ENCODE assay signal across 7 mouse cellular contexts in the genomic region with DNA sequence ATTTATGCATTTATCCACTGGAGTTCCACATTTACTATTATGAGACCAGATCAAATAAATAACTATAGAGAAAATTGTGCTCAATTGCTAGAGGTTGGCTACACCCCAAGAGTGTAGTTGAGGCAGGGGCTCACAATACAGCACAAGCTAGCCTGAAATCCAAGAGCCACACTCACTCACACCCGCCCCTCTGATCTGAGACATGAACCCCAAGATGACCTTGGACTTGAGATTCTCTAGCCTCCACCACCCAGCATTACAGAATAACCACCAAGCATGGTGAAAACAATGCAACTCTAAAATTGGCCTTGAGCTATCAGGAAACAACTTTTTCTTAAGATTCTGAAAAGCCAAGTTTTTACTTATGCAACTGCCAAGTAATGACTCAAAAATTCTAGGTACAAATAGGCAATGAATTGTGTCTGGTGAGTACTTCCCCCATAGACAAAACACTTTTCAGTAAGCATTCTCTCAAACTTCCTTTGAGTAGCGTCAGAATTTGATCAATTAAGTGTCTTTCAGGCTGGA. TPM values are rescaled to one million over a fixed set of nuclear protein-coding genes. Genes with fewer than 3 reads are reported as not detected.
DNase-seq lines count a peak whose midpoint lies in the region; ATAC-seq and TF ChIP-seq lines count a peak whose summit lies in the region.

No protein-coding gene starts in this region.

- no peak for DNase-seq in lung, postnatal 0 days (ENCODE audit: low spot score)
- DNase-seq in lung, adult 2 months, result no peak
- DNase-seq in forebrain, embryonic 14.5 days (ENCODE audit: low spot score), result no peak
- no peak for DNase-seq in liver, embryonic 11.5 days (ENCODE audit: low spot score)
- DNase-seq in testis, postnatal 10 days (ENCODE audit: low spot score), result no peak
- no peak for DNase-seq in left cerebral cortex, postnatal 25 days (ENCODE audit: low spot score in 2 of 2)
- no peak for DNase-seq in layer of hippocampus, postnatal 14 days (ENCODE audit: low spot score in 2 of 2)

- peaks cover 11% of the 10 kb centered on the region; the same call in 1 of the 2 replicates for H3K36me3 ChIP-seq in lung, postnatal 0 days (ENCODE audit: insufficient read depth, low read length)
- peaks cover 32% of the 10 kb centered on the region for H3K36me3 ChIP-seq in forebrain, embryonic 14.5 days (ENCODE audit: control insufficient read depth, insufficient read depth, low read length)
- peaks cover 26% of the 10 kb centered on the region for H3K36me3 ChIP-seq in liver, embryonic 11.5 days (ENCODE audit: control insufficient read depth, insufficient read depth, low read length)

- peak overlapping the region; percentile 67; the same call in 1 of the 2 replicates for H3K4me2 ChIP-seq in lung, postnatal 0 days (replicated peaks; ENCODE audit: low read depth, low read length)
- H3K4me2 ChIP-seq in forebrain, embryonic 14.5 days (ENCODE audit: low read length), result peak overlapping the region; percentile 79
- H3K4me2 ChIP-seq in liver, embryonic 11.5 days, result peak overlapping the region; percentile 92

- no peak for TF ChIP-seq EP300 in lung, postnatal 0 days (IDR thresholded peaks at IDR 0.05)

- peaks cover 13% of the 10 kb centered on the region; the same call in 1 of the 2 replicates for H3K4me1 ChIP-seq in lung, postnatal 0 days (ENCODE audit: insufficient read depth, low read depth, low read length)
- H3K4me1 ChIP-seq in lung, adult 2 months (ENCODE audit: control insufficient read depth, insufficient read depth, low read length), result no peaks in the 10 kb centered on the region; the same call in 1 of the 2 replicates
- peaks cover 27% of the 10 kb centered on the region for H3K4me1 ChIP-seq in forebrain, embryonic 14.5 days (ENCODE audit: control insufficient read depth, insufficient read depth, low read length)
- peaks cover 15% of the 10 kb centered on the region for H3K4me1 ChIP-seq in liver, embryonic 11.5 days (replicated peaks; ENCODE audit: control insufficient read depth, insufficient read depth, low read length)

- no peak for ATAC-seq in lung, postnatal 0 days
- no peak for ATAC-seq in forebrain, embryonic 14.5 days
- ATAC-seq in liver, embryonic 11.5 days (replicated peaks; ENCODE audit: low FRiP score), result no peak

- H3K9ac ChIP-seq in lung, postnatal 0 days (replicated peaks; ENCODE audit: low read depth), result no peak overlapping the region
- H3K9ac ChIP-seq in forebrain, embryonic 14.5 days (ENCODE audit: low read length), result peak overlapping the region; percentile 94; the same call in 1 of the 2 replicates
- peak overlapping the region; percentile 93 for H3K9ac ChIP-seq in liver, embryonic 11.5 days (ENCODE audit: low read depth, low read length)

- no peak overlapping the region for H3K4me3 ChIP-seq in lung, postnatal 0 days (ENCODE audit: low read depth, low read length)
- H3K4me3 ChIP-seq in lung, adult 2 months (replicated peaks; ENCODE audit: extremely low read depth, low read depth, low read length), result no peak overlapping the region
- peak overlapping the region; percentile 83 for H3K4me3 ChIP-seq in forebrain, embryonic 14.5 days (ENCODE audit: low read depth, low read length)
- peak overlapping the region; percentile 98 for H3K4me3 ChIP-seq in liver, embryonic 11.5 days (ENCODE audit: low read depth, low read length)

- intact Hi-C loops in left cerebral cortex, postnatal 25 days (cut with DNase I), result no loop called here

- H3K9me3 ChIP-seq in lung, postnatal 0 days (ENCODE audit: low read length), result no peaks in the 10 kb centered on the region
- no peaks in the 10 kb centered on the region for H3K9me3 ChIP-seq in forebrain, embryonic 14.5 days (replicated peaks; ENCODE audit: control insufficient read depth, low read length)
- no peaks in the 10 kb centered on the region for H3K9me3 ChIP-seq in liver, embryonic 11.5 days (ENCODE audit: control insufficient read depth, low read length)

- no peak for TF ChIP-seq POLR2A in lung, adult 2 months (IDR thresholded peaks at IDR 0.05; ENCODE audit: borderline replicate concordance, extremely low read depth, low read depth, low read length)

- no peaks in the 10 kb centered on the region for H3K27me3 ChIP-seq in lung, postnatal 0 days (replicated peaks; ENCODE audit: insufficient read depth, low read length)
- H3K27me3 ChIP-seq in forebrain, embryonic 14.5 days (replicated peaks; ENCODE audit: control insufficient read depth, insufficient read depth, low read length), result no peaks in the 10 kb centered on the region
- peaks cover 5% of the 10 kb centered on the region for H3K27me3 ChIP-seq in liver, embryonic 11.5 days (replicated peaks; ENCODE audit: control insufficient read depth, insufficient read depth, low read length)

- 35% methylated on average over 2 of the region's 2 CpGs for WGBS in lung, postnatal 0 days
- WGBS in lung, adult 2 months, result 39% methylated on average over 2 of the region's 2 CpGs
- WGBS in forebrain, embryonic 14.5 days, result 57% methylated on average over 2 of the region's 2 CpGs
- 26% methylated on average over 2 of the region's 2 CpGs for WGBS in liver, embryonic 11.5 days

- no peak overlapping the region for H3K27ac ChIP-seq in lung, postnatal 0 days (ENCODE audit: low read length)
- no peak overlapping the region for H3K27ac ChIP-seq in forebrain, embryonic 14.5 days (ENCODE audit: low read depth, low read length)
- peak overlapping the region; percentile 95 for H3K27ac ChIP-seq in liver, embryonic 11.5 days (ENCODE audit: low read depth, low read length)

- TF ChIP-seq CTCF in lung, postnatal 0 days (IDR thresholded peaks at IDR 0.05), result no peak
- TF ChIP-seq CTCF in lung, adult 2 months (IDR thresholded peaks at IDR 0.05; ENCODE audit: insufficient read depth, low read length), result no peak

RNA-seq across cellular contexts. Expression of a gene that starts 1.5 kb away (rescaled TPM):
- polyA plus RNA-seq in lung, postnatal 0 days (2015; fragmentation: Nextera tagmentation; extraction: Ambion mirVana), result 991 and 1,079 TPM in 2 replicates
- 103 and 212 TPM in 2 replicates for polyA plus RNA-seq in lung, adult 2 months (2012; rRNA removed)
- 1,011 and 1,206 TPM in 2 replicates for polyA plus RNA-seq in forebrain, embryonic 14.5 days (2014; fragmentation: Nextera tagmentation; extraction: Ambion mirVana)
- 1,588 and 1,766 TPM in 2 replicates for polyA plus RNA-seq in liver, embryonic 11.5 days (2014; fragmentation: Nextera tagmentation; extraction: Ambion mirVana)
- 100 to 1,000 TPM; 616 to 654 TPM for total RNA-seq in left cerebral cortex, postnatal 25 days (2021)
- total RNA-seq in layer of hippocampus, postnatal 14 days (2021), result 100 to 1,000 TPM; 674 to 733 TPM

RNA-seq across cellular contexts. Expression of a gene that starts 5.4 kb away (rescaled TPM):
- 18.2 and 20.0 TPM in 2 replicates for polyA plus RNA-seq in lung, postnatal 0 days (2015; fragmentation: Nextera tagmentation; extraction: Ambion mirVana)
- 38.0 and 44.2 TPM in 2 replicates for polyA plus RNA-seq in lung, adult 2 months (2012; rRNA removed)
- 4.4 and 4.5 TPM in 2 replicates for polyA plus RNA-seq in forebrain, embryonic 14.5 days (2014; fragmentation: Nextera tagmentation; extraction: Ambion mirVana)
- 52.5 and 57.5 TPM in 2 replicates for polyA plus RNA-seq in liver, embryonic 11.5 days (2014; fragmentation: Nextera tagmentation; extraction: Ambion mirVana)
- 10 to 100 TPM; 29.2 to 30.1 TPM for total RNA-seq in left cerebral cortex, postnatal 25 days (2021)
- 10 to 100 TPM; 33.0 to 37.0 TPM for total RNA-seq in layer of hippocampus, postnatal 14 days (2021)

RNA-seq across cellular contexts. Expression of a gene that starts 5.4 kb away (rescaled TPM):
- polyA plus RNA-seq in lung, postnatal 0 days (2015; fragmentation: Nextera tagmentation; extraction: Ambion mirVana), result 11.7 and 14.4 TPM in 2 replicates
- polyA plus RNA-seq in lung, adult 2 months (2012; rRNA removed), result 16.1 and 18.9 TPM in 2 replicates
- polyA plus RNA-seq in forebrain, embryonic 14.5 days (2014; fragmentation: Nextera tagmentation; extraction: Ambion mirVana), result 4.6 and 5.5 TPM in 2 replicates
- 13.1 and 14.3 TPM in 2 replicates for polyA plus RNA-seq in liver, embryonic 11.5 days (2014; fragmentation: Nextera tagmentation; extraction: Ambion mirVana)
- total RNA-seq in left cerebral cortex, postnatal 25 days (2021), result 1 to 10 TPM; 3.1 to 3.2 TPM
- 1 to 10 TPM; 4.2 to 4.7 TPM for total RNA-seq in layer of hippocampus, postnatal 14 days (2021)

RNA-seq across cellular contexts. Expression of a gene that starts 6.3 kb away (rescaled TPM):
- polyA plus RNA-seq in lung, postnatal 0 days (2015; fragmentation: Nextera tagmentation; extraction: Ambion mirVana), result 103 and 104 TPM in 2 replicates
- 45.4 and 59.2 TPM in 2 replicates for polyA plus RNA-seq in lung, adult 2 months (2012; rRNA removed)
- polyA plus RNA-seq in forebrain, embryonic 14.5 days (2014; fragmentation: Nextera tagmentation; extraction: Ambion mirVana), result 48.1 and 48.2 TPM in 2 replicates
- polyA plus RNA-seq in liver, embryonic 11.5 days (2014; fragmentation: Nextera tagmentation; extraction: Ambion mirVana), result 42.6 and 45.3 TPM in 2 replicates
- total RNA-seq in left cerebral cortex, postnatal 25 days (2021), result 10 to 100 TPM; 20.2 to 24.8 TPM
- 10 to 100 TPM; 34.1 to 40.0 TPM for total RNA-seq in layer of hippocampus, postnatal 14 days (2021)

RNA-seq across cellular contexts. Expression of a gene that starts 11.3 kb away (rescaled TPM):
- polyA plus RNA-seq in lung, postnatal 0 days (2015; fragmentation: Nextera tagmentation; extraction: Ambion mirVana), result 8.1 and 11.2 TPM in 2 replicates
- 0.87 and 1.4 TPM in 2 replicates for polyA plus RNA-seq in lung, adult 2 months (2012; rRNA removed)
- polyA plus RNA-seq in forebrain, embryonic 14.5 days (2014; fragmentation: Nextera tagmentation; extraction: Ambion mirVana), result 0.55 and 0.73 TPM in 2 replicates
- 1.6 and 2.5 TPM in 2 replicates for polyA plus RNA-seq in liver, embryonic 11.5 days (2014; fragmentation: Nextera tagmentation; extraction: Ambion mirVana)
- total RNA-seq in left cerebral cortex, postnatal 25 days (2021), result 1 to 10 TPM; 6.2 to 6.4 TPM
- total RNA-seq in layer of hippocampus, postnatal 14 days (2021), result 1 to 10 TPM; 6.7 to 6.9 TPM

Comparison
In these comparisons a context has a peak if more than half of its experiments do, and no peak if none do; other contexts are left out.
1. H3K4me3 ChIP-seq: peak in forebrain, embryonic 14.5 days (single experiment) and liver, embryonic 11.5 days (single experiment); none in lung, postnatal 0 days (single experiment) and lung, adult 2 months (single experiment).
2. Peak in every context shown above with its lines, with median percentiles within 50 percentile points of each other: H3K4me2 ChIP-seq.